Comparison of ENCODE assay signal across 27 mouse cellular contexts in genomic region chr7:80098389-80098976, GRCm38 (mm10). TPM values are rescaled to one million over a fixed set of nuclear protein-coding genes. Genes with fewer than 3 reads are reported as not detected.
DNase-seq lines count a peak whose midpoint lies in the region; ATAC-seq and TF ChIP-seq lines count a peak whose summit lies in the region.
"Had no signal": no experiment of that assay in that cellular context is flagged by ENCODE, and none has a peak within 500 bp of the region (broad histone marks: within the 10 kb centered on the region; RNA-seq: fewer than 3 reads in every experiment).

No protein-coding gene starts in this region.

- no peak overlapping the region for H3K4me2 ChIP-seq in liver, postnatal 0 days (ENCODE audit: low read depth, low read length)
- no peak overlapping the region for H3K4me2 ChIP-seq in liver, embryonic 11.5 days
- H3K4me2 ChIP-seq: embryonic facial prominence, embryonic 13.5 days; limb, embryonic 12.5 days; midbrain, embryonic 13.5 days; stomach, embryonic 15.5 days had no signal

- no peaks in the 10 kb centered on the region for H3K27me3 ChIP-seq in liver, postnatal 0 days (ENCODE audit: insufficient read depth, low read length)
- no peaks in the 10 kb centered on the region for H3K27me3 ChIP-seq in liver, embryonic 11.5 days (replicated peaks; ENCODE audit: control insufficient read depth, insufficient read depth, low read length)
- H3K27me3 ChIP-seq in MEL (ENCODE audit: control insufficient read depth in 1 of 2, insufficient read depth in 2 of 2, low read length in 2 of 2) = no peaks in the 10 kb centered on the region
- H3K27me3 ChIP-seq: embryonic facial prominence, embryonic 13.5 days; limb, embryonic 12.5 days; megakaryocyte, embryonic 14.5 days; midbrain, embryonic 13.5 days; Patski; stomach, embryonic 15.5 days had no signal

- WGBS in liver, postnatal 0 days (ENCODE audit: insufficient replicate concordance) = 85% methylated on average over 13 of the region's 13 CpGs
- WGBS in liver, embryonic 11.5 days = 87% methylated on average over 13 of the region's 13 CpGs

- H3K27ac ChIP-seq in liver, postnatal 0 days (ENCODE audit: low read depth) = no peak overlapping the region
- no peak overlapping the region for H3K27ac ChIP-seq in liver, embryonic 11.5 days (ENCODE audit: low read depth, low read length)
- no peak overlapping the region for H3K27ac ChIP-seq in MEL (ENCODE audit: control insufficient read depth, low read depth, low read length)
- H3K27ac ChIP-seq: embryonic facial prominence, embryonic 13.5 days; left cerebral cortex, adult 2 months; limb, embryonic 12.5 days; midbrain, embryonic 13.5 days; stomach, embryonic 15.5 days had no signal

- ATAC-seq in liver, postnatal 0 days = peak; percentile 45
- no peak for ATAC-seq in liver, embryonic 11.5 days (replicated peaks; ENCODE audit: low FRiP score)
- 0 out of 2 replicates have a peak, but pooled peaks have one; percentile 5 for ATAC-seq in megakaryocyte-erythroid progenitor cell, adult 5-6 weeks (replicated peaks; ENCODE audit: low FRiP score, low TSS enrichment, poor library complexity, severe bottlenecking)
- ATAC-seq: CD4-positive, CD25-positive, alpha-beta regulatory T cell, adult 4 months; forebrain, embryonic 16.5 days; hindbrain, embryonic 16.5 days; midbrain, embryonic 13.5 days; Patski had no signal

- no peak for TF ChIP-seq POLR2A in MEL (IDR thresholded peaks at IDR 0.05; ENCODE audit: control insufficient read depth in 1 of 2, insufficient read depth in 1 of 2, low read depth in 1 of 2, low read length in 2 of 2, poor library complexity in 1 of 2)

- H3K36me3 ChIP-seq in liver, postnatal 0 days (replicated peaks; ENCODE audit: insufficient read depth, low read length) = peaks cover 64% of the 10 kb centered on the region
- peaks cover 64% of the 10 kb centered on the region for H3K36me3 ChIP-seq in liver, embryonic 11.5 days (ENCODE audit: control insufficient read depth, insufficient read depth, low read length)
- peaks cover 0 to 4% of the 10 kb centered on the region in 2 experiments; a peak in 1 of 4 replicates for H3K36me3 ChIP-seq in MEL (ENCODE audit: control insufficient read depth in 1 of 2, insufficient read depth in 2 of 2, low read length in 2 of 2)

- no peak overlapping the region for H3K4me3 ChIP-seq in liver, postnatal 0 days (ENCODE audit: low read depth, low read length)
- H3K4me3 ChIP-seq in liver, embryonic 11.5 days (ENCODE audit: low read depth, low read length) = no peak overlapping the region
- H3K4me3 ChIP-seq in MEL (ENCODE audit: control insufficient read depth in 1 of 2, insufficient read depth in 1 of 2, low read depth in 2 of 2, low read length in 2 of 2) = no peak overlapping the region
- H3K4me3 ChIP-seq: embryonic facial prominence, embryonic 13.5 days; left cerebral cortex, adult 2 months; limb, embryonic 12.5 days; megakaryocyte, embryonic 14.5 days; midbrain, embryonic 13.5 days; stomach, embryonic 15.5 days had no signal

- no peak for TF ChIP-seq RAD21 in MEL (IDR thresholded peaks at IDR 0.05; ENCODE audit: low read depth, low read length)

- no peak for TF ChIP-seq CTCF in liver, postnatal 0 days (IDR thresholded peaks at IDR 0.05; ENCODE audit: low read depth)
- no peak for TF ChIP-seq CTCF in MEL (IDR thresholded peaks at IDR 0.05 in 2 of 3, conservative IDR thresholded peaks at IDR 0.05 in 1 of 3; ENCODE audit: control insufficient read depth in 1 of 3, insufficient read depth in 1 of 3, low read depth in 2 of 3, low read length in 3 of 3, poor library complexity in 1 of 3, severe bottlenecking in 1 of 3)

- H3K9me3 ChIP-seq in liver, postnatal 0 days (ENCODE audit: low read length) = no peaks in the 10 kb centered on the region
- H3K9me3 ChIP-seq in liver, embryonic 11.5 days (ENCODE audit: control insufficient read depth, low read length) = no peaks in the 10 kb centered on the region
- no peaks in the 10 kb centered on the region for H3K9me3 ChIP-seq in MEL (replicated peaks; ENCODE audit: insufficient read depth, low read length)
- H3K9me3 ChIP-seq: embryonic facial prominence, embryonic 13.5 days; G1E; limb, embryonic 12.5 days; megakaryocyte, embryonic 14.5 days; midbrain, embryonic 13.5 days; stomach, embryonic 15.5 days had no signal

- no peak overlapping the region for H3K9ac ChIP-seq in liver, postnatal 0 days (replicated peaks)
- no peak overlapping the region for H3K9ac ChIP-seq in liver, embryonic 11.5 days (ENCODE audit: low read depth, low read length)
- no peak overlapping the region for H3K9ac ChIP-seq in MEL (ENCODE audit: control insufficient read depth, low read depth, low read length, poor library complexity, severe bottlenecking)
- H3K9ac ChIP-seq: embryonic facial prominence, embryonic 13.5 days; limb, embryonic 12.5 days; midbrain, embryonic 13.5 days; stomach, embryonic 15.5 days had no signal

- no peaks in the 10 kb centered on the region for H3K79me2 ChIP-seq in MEL (ENCODE audit: control insufficient read depth, insufficient read depth, low read length, poor library complexity)

- DNase-seq in liver, postnatal 0 days = no peak
- no peak for DNase-seq in liver, embryonic 11.5 days (ENCODE audit: low spot score)
- no peak for DNase-seq in MEL (ENCODE audit: low read depth, low spot score)
- no peak for DNase-seq in kidney, postnatal 4 days
- no peak for DNase-seq in lung, postnatal 36 days
- no peak for DNase-seq in thymus, adult 18-20 months
- DNase-seq: adrenal gland, adult 2 months; adrenal gland, postnatal 36 days; cerebellum, adult 18-20 months; cerebellum, postnatal 10 days; kidney, adult 9 months; kidney, postnatal 14 days; lung, postnatal 4 days; retina, postnatal 1 day; right cerebral cortex, postnatal 14 days had no signal

- TF ChIP-seq EP300 in liver, postnatal 0 days (IDR thresholded peaks at IDR 0.05; ENCODE audit: low read depth) = no peak
- no peak for TF ChIP-seq EP300 in MEL (IDR thresholded peaks at IDR 0.05; ENCODE audit: low read depth in 1 of 2, low read length in 2 of 2)

- H3K4me1 ChIP-seq in liver, postnatal 0 days (ENCODE audit: insufficient read depth) = no peaks in the 10 kb centered on the region; the same call in 1 of the 2 replicates
- H3K4me1 ChIP-seq in liver, embryonic 11.5 days (replicated peaks; ENCODE audit: control insufficient read depth, insufficient read depth, low read length) = no peaks in the 10 kb centered on the region
- no peaks in the 10 kb centered on the region for H3K4me1 ChIP-seq in MEL (ENCODE audit: control insufficient read depth in 1 of 2, insufficient read depth in 2 of 2, low read length in 2 of 2)
- H3K4me1 ChIP-seq: embryonic facial prominence, embryonic 13.5 days; limb, embryonic 12.5 days; midbrain, embryonic 13.5 days; stomach, embryonic 15.5 days had no signal

TF ChIP-seq in MEL, 35 proteins besides CTCF, POLR2A, EP300 and RAD21:
- TF ChIP-seq ZMIZ1 (IDR thresholded peaks at IDR 0.05; ENCODE audit: low read depth, low read length) = no peak
- TF ChIP-seq USF1 (IDR thresholded peaks at IDR 0.05; ENCODE audit: low read depth, low read length) = peak; percentile 83

RNA-seq across cellular contexts. Expression of gene Idh2, which starts 16.7 kb away (rescaled TPM):
- polyA plus RNA-seq in liver, postnatal 0 days (2015; fragmentation: Nextera tagmentation; extraction: Ambion mirVana) = 183 and 184 TPM in 2 replicates
- polyA plus RNA-seq in liver, embryonic 11.5 days (2014; fragmentation: Nextera tagmentation; extraction: Ambion mirVana) = 259 and 268 TPM in 2 replicates
- 121 and 141 TPM in 2 replicates for total RNA-seq in MEL (2012; rRNA removed)
- polyA plus RNA-seq in MEL (2012; ENCODE audit: insufficient read depth in 1 of 2, insufficient read length in 2 of 2, low read depth in 1 of 2, low replicate concordance in 2 of 2, missing spikeins in 1 of 2) = 100 to 1,000 TPM; 181 to 268 TPM
- total RNA-seq in megakaryocyte-erythroid progenitor cell, adult 5-6 weeks (2014; fragmentation: Nextera tagmentation) = 80.7 and 102 TPM in 2 replicates
- total RNA-seq in megakaryocyte-erythroid progenitor cell, adult 5-6 weeks (2017) = 117 and 132 TPM in 2 replicates
